Mouse (Mus musculus): ENCODE measurements around the gene Styx.

Gene Styx

DNA sequence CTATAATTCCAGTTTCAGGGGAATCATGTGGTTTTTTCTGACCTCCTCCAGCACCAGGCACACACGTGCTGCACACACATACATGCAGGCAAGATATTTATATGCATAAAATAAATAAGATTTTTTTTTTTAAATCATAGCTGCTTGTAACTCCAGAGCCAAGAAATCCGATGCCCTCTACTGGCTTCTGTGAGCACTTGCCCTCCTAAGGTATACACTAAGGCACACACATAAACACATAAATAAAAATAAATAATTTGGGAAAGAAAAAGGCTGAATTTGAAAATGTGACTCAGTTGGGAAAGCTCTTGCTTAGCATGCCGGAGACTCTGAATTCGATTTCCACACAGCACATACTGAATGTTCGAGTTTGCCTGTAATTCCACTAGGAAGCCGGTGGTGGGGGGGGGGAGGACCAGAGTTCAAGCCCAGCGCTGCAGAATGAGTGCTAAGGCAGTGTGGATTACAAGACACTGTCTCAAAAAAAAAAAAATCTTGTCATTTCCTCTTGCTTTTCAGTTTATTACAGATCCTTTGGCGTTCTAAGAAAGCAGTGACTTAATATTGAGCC lies 21.8 kb upstream of the Styx start:
- in situ Hi-C loops (cut with MboI; ENCODE audit: low pct_unique_long_range_greater_than_20kb in 1 of 2, low sequenced_read_pairs in 2 of 2, unreplicated experiment in 1 of 2) = loop anchor here in 1 of 2 experiments (25.0 kb wide), 1 partner anchor 1933 kb away; no protein-coding TSS in a partner anchor

DNA sequence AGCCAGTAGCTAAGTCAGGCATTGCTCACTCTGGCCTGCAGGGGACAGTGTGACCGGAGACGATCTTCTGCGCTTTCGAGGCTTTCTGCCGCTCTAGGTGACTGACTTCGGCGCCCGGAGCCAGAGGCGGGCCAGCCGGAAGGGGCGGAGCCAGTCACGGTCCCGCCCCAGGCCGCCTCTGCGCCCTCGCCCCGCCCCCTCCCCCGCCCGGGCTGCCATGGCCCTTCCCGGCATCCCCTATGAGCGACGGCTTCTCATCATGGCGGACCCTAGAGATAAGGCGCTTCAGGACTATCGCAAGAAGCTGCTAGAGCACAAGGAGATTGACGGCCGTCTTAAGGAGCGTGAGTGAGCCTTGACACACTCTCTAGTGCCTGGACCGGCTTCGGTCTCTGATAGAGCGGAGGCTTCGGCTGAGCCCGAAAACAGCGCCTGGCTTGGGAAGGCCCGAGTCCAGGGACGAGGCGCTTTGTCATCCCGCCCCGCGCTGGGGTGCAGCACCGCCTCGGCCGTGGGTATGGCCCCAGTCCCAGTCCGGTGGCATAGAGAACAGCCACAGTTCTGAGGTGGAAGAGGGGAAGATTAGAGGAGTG lies 21.2 kb upstream of the Styx start, which contains the start of gene Psmc6:
Gene Psmc6 (plus strand): TSS at position 200 of the 593 bp plus-strand sequence.
- in situ Hi-C loops (cut with MboI; ENCODE audit: low pct_unique_long_range_greater_than_20kb in 1 of 2, low sequenced_read_pairs in 2 of 2, unreplicated experiment in 1 of 2) = loop anchor here (10.0 to 25.0 kb wide), 2 partner anchors 55 to 1933 kb away; no protein-coding TSS in a partner anchor

DNA sequence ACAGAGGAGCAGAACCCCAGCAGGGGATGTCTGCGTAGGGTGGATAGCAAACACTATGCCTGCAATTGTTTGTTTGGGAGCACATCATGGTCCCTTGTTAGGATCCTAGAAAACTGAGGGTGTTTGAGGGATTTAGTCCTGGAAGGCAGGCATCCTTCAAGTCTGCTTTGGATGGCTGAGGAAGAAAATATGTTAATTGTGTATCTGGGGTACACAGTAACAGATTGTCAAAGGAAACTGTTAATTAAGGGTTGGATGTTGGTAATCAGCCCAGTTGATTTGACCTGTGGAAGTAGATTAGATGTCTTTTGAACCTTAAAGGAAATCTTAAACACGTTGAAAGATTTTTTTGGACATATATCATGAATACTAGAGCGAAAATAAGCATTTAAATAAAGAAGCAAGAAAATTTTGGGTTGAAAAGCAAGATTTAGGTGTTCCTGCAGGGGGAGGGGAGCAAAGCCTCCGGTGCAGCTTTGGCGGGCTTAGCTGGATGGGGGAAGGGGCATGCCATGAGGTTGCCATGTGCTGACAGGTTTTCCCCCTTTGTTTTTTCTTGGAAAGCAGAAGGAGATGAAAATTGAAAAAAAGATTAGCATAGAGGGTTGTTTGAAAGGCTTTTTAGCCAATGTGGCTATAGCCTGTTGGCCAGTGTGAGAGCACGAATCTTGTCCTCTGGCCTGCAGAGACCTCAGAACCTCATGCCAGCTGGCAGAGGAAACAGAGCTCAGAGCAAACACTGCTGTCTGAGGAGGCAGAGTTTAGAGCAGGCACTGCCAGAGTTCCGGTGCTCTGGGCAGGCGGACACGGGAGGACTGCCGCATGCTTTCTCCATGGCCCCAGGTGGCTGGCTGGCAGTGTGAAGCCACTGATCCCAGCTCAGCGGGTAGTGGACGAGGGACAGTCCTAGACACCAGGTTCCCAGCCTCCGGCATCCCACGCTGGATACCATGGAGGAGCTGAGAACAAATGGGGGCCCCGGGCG lies 13.6 kb downstream of the Styx start:
- in situ Hi-C loops (cut with MboI; ENCODE audit: low pct_unique_long_range_greater_than_20kb in 1 of 2, low sequenced_read_pairs in 2 of 2, unreplicated experiment in 1 of 2) = no loop called here

DNA sequence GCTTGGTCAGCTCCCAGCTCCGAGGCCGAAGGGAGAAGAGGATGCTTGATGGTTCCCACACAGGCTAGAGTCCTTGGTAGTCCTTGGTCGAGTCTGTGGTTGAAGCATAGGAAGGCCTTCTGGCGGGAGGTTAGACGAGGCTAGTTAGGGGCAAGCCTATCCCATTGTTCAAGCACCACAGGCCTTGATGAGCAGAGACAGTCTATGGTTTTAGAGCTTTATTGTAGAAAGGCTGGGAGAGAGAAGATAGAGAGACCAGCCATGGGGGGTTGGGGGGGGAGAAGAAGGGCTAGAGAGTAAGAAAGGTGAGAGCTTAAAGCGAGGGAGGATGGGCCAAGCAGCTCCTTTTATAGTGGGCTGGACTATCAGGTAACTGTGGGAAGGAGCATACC lies 14.3 kb downstream of the Styx start:
- in situ Hi-C loops (cut with MboI; ENCODE audit: low pct_unique_long_range_greater_than_20kb in 1 of 2, low sequenced_read_pairs in 2 of 2, unreplicated experiment in 1 of 2) = no loop called here

DNA sequence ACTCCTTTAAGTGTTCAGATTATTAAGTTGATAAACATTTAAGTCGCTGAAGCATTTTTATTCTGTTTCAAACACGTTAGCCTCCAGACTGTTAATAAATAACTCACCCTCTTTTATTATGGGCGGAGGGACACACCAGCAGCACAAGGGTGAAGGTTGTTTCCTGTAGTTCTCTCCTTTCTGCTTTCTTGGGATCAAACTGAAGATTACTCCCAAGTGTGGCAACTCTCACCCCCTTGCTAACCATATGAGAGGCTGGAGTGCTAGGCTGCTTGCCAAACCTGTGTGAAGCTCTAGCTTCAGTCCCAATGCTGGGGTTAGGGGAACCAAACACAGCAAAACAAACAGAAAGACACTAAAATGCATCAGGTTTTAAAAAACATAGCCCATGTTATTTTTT lies 27.9 kb downstream of the Styx start:
- in situ Hi-C loops (cut with MboI; ENCODE audit: low pct_unique_long_range_greater_than_20kb in 1 of 2, low sequenced_read_pairs in 2 of 2, unreplicated experiment in 1 of 2) = no loop called here

DNA sequence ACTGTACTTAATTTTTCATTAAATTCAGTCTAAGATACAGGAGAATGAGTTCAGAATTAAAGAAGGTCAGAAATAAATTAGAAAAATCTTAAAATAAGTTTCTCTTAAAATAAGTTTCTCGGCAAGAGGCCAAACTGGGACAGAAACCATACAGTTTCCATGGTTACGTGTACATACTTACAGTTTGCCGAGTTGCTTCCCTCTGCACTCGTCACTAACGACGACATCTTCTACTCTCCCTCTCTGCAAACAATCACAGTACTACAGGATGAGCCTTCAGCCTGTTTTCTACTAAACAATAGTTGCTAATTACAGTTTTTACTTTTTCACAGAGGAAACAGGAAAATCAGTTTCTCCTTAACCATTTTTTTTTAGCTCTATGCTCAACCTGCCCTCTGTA lies 29.9 kb downstream of the Styx start:
- in situ Hi-C loops (cut with MboI; ENCODE audit: low pct_unique_long_range_greater_than_20kb in 1 of 2, low sequenced_read_pairs in 2 of 2, unreplicated experiment in 1 of 2) = loop anchor here (10.0 kb wide), 1 partner anchor 46 kb away; no protein-coding TSS in a partner anchor

DNA sequence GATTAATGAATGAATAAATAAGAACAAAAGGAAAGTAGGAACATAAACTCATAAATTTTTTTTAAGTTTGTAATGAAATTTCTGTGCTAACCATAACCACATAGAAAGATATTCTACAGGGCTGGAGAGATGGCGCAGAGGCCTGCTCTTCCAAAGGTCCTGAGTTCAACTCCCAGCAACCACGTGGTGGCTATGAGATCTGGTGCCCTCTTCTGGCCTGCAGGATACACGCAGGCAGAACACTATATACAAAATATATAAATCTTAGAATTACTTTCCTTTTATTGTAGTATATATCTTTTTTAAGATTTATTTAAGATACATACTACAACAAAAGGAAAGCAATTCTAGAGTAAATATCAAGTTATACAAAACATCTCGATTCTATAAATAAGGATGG lies 32.0 kb downstream of the Styx start:
- in situ Hi-C loops (cut with MboI; ENCODE audit: low pct_unique_long_range_greater_than_20kb in 1 of 2, low sequenced_read_pairs in 2 of 2, unreplicated experiment in 1 of 2) = loop anchor here (10.0 kb wide), 1 partner anchor 48 kb away; no protein-coding TSS in a partner anchor

DNA sequence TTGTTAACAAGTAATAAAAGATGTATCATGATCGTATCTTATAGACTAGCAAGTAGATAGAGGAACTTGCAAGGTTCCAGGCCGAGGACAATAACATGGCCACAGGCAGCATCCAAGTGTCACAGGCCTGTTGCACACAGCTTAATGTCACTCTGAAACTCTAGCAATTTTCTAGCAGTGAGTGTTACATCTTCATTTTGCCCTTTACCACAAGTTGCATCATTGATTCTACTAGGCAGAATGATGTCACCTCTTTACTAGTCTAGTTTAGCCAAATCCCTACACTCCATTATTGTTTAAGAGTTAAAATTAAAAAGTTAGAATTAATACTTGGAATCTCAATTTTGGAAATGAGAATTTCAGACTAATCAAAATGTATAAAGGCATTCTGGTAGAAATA lies 34.7 kb downstream of the Styx start:
- in situ Hi-C loops (cut with MboI; ENCODE audit: low pct_unique_long_range_greater_than_20kb in 1 of 2, low sequenced_read_pairs in 2 of 2, unreplicated experiment in 1 of 2) = loop anchor here (10.0 kb wide), 1 partner anchor 51 kb away; no protein-coding TSS in a partner anchor

DNA sequence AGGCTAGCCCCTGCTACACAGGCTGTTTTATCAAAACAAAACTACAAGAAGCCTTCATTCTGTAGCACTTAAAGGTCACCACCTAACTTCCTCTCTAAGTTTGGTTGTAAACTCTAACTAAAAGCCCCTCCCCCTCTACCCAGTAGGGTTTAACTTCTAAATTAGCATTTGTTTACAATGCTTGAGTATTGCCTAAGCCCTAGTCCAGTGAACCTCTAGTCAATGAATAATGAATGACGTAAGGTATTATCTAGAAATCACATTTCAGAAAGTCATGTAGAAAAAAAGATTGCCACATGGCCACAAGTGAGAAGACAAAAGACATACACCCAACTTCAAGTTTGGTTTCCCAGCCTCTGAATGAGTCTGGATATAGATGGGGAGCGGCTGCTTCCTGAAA lies 36.6 kb downstream of the Styx start:
- in situ Hi-C loops (cut with MboI; ENCODE audit: low pct_unique_long_range_greater_than_20kb in 1 of 2, low sequenced_read_pairs in 2 of 2, unreplicated experiment in 1 of 2) = loop anchor here (10.0 kb wide), 1 partner anchor 53 kb away; no protein-coding TSS in a partner anchor

DNA sequence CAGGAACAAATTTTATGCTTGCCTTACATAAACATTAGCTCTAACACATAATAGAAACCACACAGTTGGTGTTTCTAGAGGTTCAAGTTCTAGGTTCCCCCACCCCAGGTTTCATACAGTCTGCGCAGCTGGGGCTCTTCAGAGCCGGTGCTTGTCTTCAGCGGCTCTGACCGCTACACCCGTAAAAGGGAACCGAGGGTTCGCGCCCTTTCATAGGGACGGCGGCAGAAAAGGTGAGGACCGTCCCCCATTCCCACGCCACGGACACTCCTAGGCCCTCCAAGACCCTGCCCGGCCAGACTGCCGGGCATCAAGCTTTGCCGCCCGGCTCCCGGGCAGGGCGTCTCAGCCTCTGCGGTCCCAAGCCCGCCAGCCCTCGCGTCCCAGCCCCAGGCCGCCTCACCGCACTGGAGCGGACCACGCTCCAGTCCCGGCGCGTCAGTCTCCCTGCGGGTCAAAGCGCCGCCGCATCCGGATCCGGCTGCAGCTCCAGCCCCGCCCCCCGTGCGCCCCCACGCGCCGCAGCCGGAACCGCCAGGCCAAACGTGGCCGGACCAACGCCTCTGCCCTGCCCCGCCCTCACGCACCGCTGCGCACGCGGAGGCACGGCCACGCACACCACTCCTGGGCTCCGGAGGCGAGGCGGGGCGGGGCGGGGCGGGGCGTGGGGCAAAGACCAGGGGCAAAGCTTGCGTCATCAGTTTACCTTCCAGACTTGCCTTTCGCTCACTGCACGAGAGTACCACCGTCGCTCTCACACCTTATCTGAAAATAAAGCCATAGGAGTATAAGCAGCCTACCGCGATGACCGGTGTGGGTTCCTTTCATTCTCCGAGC lies 37.7 kb downstream of the Styx start:
- in situ Hi-C loops (cut with MboI; ENCODE audit: low pct_unique_long_range_greater_than_20kb in 1 of 2, low sequenced_read_pairs in 2 of 2, unreplicated experiment in 1 of 2) = loop anchor here (10.0 kb wide), 1 partner anchor 54 kb away; no protein-coding TSS in a partner anchor

DNA sequence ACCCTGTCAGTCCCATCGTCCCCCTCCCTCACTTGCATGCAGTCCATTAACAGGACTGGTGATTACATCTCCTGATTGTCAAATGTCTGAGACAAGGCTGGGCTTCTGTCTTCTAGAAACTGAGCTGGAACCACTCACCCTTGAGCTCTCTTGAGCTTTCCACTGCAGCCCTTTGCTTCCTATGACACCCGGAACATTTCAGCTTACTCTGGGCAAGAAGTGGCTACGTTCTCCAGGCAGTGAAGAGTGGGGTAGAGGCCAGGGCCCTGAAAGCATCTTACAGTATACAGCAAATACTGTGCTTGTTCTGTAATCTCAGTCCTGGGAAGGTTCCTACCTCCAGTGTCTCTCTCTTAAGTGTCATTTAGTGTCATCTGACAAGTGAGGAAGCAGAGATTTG lies 38.3 kb downstream of the Styx start:
- in situ Hi-C loops (cut with MboI; ENCODE audit: low pct_unique_long_range_greater_than_20kb in 1 of 2, low sequenced_read_pairs in 2 of 2, unreplicated experiment in 1 of 2) = loop anchor here (10.0 kb wide), 1 partner anchor 54 kb away; no protein-coding TSS in a partner anchor

DNA sequence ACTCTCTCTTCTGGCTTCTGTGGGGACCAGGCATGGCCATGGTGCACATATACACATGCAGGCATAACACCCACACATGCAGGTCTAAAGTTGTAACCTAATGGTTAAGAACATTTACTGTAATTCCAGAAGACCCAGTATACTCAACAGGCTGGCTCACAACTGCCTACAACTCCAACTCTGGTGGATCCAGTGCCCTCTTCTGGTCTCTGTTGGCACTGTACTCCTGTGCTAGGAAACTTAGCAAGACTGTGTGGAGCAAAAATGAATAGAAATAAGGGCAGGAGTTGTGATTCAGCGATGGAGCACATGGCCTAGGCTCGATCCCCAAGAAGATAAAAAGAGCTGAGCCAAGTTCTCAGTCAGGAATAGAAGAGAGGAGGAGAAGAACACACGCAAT lies 48.9 kb downstream of the Styx start:
- in situ Hi-C loops (cut with MboI; ENCODE audit: low pct_unique_long_range_greater_than_20kb in 1 of 2, low sequenced_read_pairs in 2 of 2, unreplicated experiment in 1 of 2) = loop anchor here in 1 of 2 experiments (25.0 kb wide), 1 partner anchor 387 kb away; no protein-coding TSS in a partner anchor

DNA sequence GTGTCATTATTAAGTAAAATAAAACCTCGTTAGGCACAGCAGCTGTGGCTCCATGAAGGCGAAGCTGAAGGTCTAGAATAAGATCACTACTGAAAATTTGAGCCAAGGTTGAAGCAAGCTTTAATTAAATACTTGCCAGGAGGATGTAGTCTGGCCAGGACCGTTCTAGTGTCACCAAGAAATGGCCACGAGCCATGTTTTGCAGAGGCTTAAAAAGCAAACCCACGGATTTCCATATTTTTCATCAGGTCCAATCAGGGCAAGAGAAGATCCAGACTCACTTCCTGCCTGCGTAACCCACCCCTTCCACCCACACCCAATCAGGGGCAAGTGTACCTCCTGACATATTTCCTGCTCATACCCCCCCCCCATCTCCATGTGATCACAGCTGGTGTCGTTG lies 52.8 kb downstream of the Styx start:
- in situ Hi-C loops (cut with MboI; ENCODE audit: low pct_unique_long_range_greater_than_20kb in 1 of 2, low sequenced_read_pairs in 2 of 2, unreplicated experiment in 1 of 2) = loop anchor here in 1 of 2 experiments (25.0 kb wide), 1 partner anchor 384 kb away; no protein-coding TSS in a partner anchor

DNA sequence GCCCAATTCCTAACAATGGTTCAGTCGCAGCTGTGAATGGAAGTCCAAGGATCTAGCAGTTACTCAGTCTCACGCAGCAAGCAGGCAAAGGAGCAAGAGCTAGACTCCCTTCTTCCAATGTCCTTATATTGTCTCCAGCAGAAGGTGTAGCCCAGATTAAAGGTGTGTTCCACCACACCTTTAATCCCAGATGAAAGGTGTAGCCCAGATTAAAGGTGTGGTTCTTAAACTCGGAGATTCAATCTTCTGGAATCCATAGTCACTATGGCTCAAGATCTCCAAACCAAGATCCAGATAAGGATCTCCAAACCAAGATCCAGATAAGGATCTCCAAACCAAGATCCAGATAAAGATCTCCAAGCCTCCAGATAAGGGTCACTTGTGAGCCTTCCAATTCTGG lies 53.9 kb downstream of the Styx start, which contains the start of gene Gnpnat1:
Gene Gnpnat1 (minus strand): TSS at position 101 of the 400 bp plus-strand sequence.
- in situ Hi-C loops (cut with MboI; ENCODE audit: low pct_unique_long_range_greater_than_20kb in 1 of 2, low sequenced_read_pairs in 2 of 2, unreplicated experiment in 1 of 2) = loop anchor here in 1 of 2 experiments (25.0 kb wide), 1 partner anchor 382 kb away; no protein-coding TSS in a partner anchor

DNA sequence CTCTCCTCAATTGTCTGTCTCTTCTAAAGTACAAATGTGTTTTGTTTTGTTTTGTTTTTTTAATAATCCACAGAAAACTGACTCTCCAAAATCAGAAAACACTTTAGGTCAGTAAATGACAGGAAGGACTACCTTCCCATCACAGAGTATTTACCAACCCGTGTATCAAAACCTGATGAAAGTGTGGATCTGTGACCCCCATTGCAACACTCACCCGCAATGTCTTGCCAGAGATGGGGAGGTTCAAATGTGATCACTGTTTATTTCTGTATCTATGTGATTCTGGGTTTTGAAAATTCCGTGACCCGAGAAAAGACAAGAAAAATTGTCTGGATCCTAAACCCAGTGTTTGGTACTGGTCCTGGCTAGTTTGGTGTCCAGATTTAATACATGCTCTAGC lies 65.4 kb downstream of the Styx start:
- in situ Hi-C loops (cut with MboI; ENCODE audit: low pct_unique_long_range_greater_than_20kb in 1 of 2, low sequenced_read_pairs in 2 of 2, unreplicated experiment in 1 of 2) = loop anchor here in 1 of 2 experiments (10.0 to 25.0 kb wide), 2 partner anchors 269 to 371 kb away; no protein-coding TSS in a partner anchor

DNA sequence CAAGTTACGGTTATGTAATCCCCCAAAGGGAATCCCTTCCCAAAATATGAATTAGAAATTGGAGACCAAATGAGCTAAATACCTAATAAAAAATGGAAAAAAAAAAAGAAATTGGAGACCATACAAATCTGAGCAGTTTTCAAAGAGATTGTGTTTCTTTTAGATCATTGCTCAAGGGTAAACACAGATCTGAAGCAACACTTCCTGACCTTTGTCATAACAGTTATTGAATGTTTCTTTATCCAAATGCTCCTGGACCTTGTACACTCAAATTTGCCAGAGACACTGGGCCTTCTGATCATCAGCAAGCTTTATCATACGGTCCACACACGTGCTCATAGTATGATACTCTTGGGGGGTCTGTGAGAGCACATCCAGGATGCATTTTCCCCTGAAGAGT lies 67.7 kb downstream of the Styx start:
- in situ Hi-C loops (cut with MboI; ENCODE audit: low pct_unique_long_range_greater_than_20kb in 1 of 2, low sequenced_read_pairs in 2 of 2, unreplicated experiment in 1 of 2) = loop anchor here in 1 of 2 experiments (10.0 to 25.0 kb wide), 2 partner anchors 266 to 369 kb away; no protein-coding TSS in a partner anchor

DNA sequence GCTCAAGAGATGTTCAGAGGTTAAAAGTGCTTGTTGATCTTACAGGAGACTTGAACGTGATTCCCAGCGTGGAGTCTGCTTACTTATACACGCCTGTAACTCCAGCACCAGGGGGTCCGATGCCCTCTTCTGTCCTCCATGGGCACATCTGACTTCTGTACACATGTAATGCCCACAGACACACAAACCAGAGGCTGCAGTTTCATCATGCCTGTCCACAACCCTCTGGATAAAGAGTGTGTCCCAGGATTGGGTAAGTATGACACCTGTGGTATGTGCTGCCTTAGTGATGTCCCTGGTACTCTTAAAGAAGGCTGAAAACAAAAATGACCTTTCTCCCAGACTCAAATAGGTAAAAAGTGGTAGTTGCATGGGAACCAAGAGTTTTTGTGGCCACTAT lies 68.4 kb downstream of the Styx start:
- in situ Hi-C loops (cut with MboI; ENCODE audit: low pct_unique_long_range_greater_than_20kb in 1 of 2, low sequenced_read_pairs in 2 of 2, unreplicated experiment in 1 of 2) = loop anchor here in 1 of 2 experiments (10.0 to 25.0 kb wide), 2 partner anchors 265 to 368 kb away; no protein-coding TSS in a partner anchor

Data from mouse embryonic stem cell (cell line).